Mouse (Mus musculus) monocyte, adult 2 months (primary cell): Measurements from ENCODE around the gene A2m.

Experiments used
- DNase-seq, 2 experiments: peaks; one replicate each; pipeline ENCODE4 v3.0.0; 2022; ENCODE audit warnings: low spot score in 2 of 2, low read depth in 1 of 2

A2m gene

GRCm38 (mm10) chr6:121635076-121635475 is at the start of gene A2m:
TSS of gene A2m (plus strand) at chr6:121635376.
- no peak for DNase-seq

GRCm38 (mm10) chr6:121590131-121590530 is 45.0 kb upstream of the A2m start:
- no peak for DNase-seq

- DNase-seq: no peak
Measured at GRCm38 (mm10) chr6:121600927-121601326, 34.2 kb upstream of the A2m start.

- no peak for DNase-seq
Measured at GRCm38 (mm10) chr6:121607861-121608260, 27.3 kb upstream of the A2m start.

- DNase-seq: no peak
Measured at GRCm38 (mm10) chr6:121611796-121612195, 23.4 kb upstream of the A2m start.

- DNase-seq: no peak
Measured at GRCm38 (mm10) chr6:121617476-121617875, 17.7 kb upstream of the A2m start.

GRCm38 (mm10) chr6:121622525-121622924 is 12.7 kb upstream of the A2m start:
- DNase-seq: no peak

- no peak for DNase-seq
Measured at GRCm38 (mm10) chr6:121634520-121634919, 656 bp upstream of the A2m start.

GRCm38 (mm10) chr6:121635878-121636371 is 749 bp downstream of the A2m start:
- no peak for DNase-seq

- DNase-seq: no peak
Measured at GRCm38 (mm10) chr6:121648499-121648898, 13.3 kb downstream of the A2m start.
